Mouse (Mus musculus): ENCODE data around the gene Znrf1. TPM values are rescaled to one million over a fixed set of nuclear protein-coding genes. Genes with fewer than 3 reads are reported as not detected.

Gene Znrf1
- polyA plus RNA-seq, 1 experiment from 2014 or later: 45.6 TPM

DNA sequence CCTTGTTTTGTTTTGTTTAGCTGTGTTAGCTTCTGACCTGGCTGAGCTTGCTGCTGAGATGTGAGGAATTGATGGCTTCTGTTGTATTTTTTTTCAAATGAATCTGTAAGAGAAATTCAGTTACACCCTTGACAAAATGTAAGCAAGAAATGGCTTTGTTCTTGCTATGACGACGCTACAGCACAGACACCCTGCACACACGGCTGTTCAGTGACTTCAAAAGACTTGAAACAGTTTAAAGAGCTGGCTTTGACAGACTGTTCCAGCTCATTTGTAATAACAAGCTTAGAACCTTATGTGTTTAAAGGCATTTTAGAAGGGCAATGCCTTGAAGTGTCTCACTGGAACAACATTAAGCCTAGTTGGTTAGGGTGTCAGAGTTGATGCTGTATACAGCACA is 46.5 kb downstream of the Znrf1 start:
- 83% methylated on average over 3 of the region's 3 CpGs for WGBS
- H3K4me1 ChIP-seq (ENCODE audit: control insufficient read depth, insufficient read depth, low read length): peaks cover 4% of the 10 kb centered on the region; the same call in 1 of the 2 replicates
- no peaks in the 10 kb centered on the region for H3K36me3 ChIP-seq (ENCODE audit: control insufficient read depth, insufficient read depth, low read length)
- no peak overlapping the region for H3K9ac ChIP-seq (ENCODE audit: low read length)
- H3K9me3 ChIP-seq (ENCODE audit: control insufficient read depth, low read length): no peaks in the 10 kb centered on the region
- no peak overlapping the region for H3K4me2 ChIP-seq
- H3K4me3 ChIP-seq (ENCODE audit: low read depth, low read length): no peak overlapping the region
- no peak for ATAC-seq (ENCODE audit: low FRiP score)
- DNase-seq (ENCODE audit: low spot score, missing footprints): no peak
- no peaks in the 10 kb centered on the region for H3K27me3 ChIP-seq (ENCODE audit: control insufficient read depth, insufficient read depth, low read length)
- no peak overlapping the region for H3K27ac ChIP-seq (ENCODE audit: low read depth, low read length)

DNA sequence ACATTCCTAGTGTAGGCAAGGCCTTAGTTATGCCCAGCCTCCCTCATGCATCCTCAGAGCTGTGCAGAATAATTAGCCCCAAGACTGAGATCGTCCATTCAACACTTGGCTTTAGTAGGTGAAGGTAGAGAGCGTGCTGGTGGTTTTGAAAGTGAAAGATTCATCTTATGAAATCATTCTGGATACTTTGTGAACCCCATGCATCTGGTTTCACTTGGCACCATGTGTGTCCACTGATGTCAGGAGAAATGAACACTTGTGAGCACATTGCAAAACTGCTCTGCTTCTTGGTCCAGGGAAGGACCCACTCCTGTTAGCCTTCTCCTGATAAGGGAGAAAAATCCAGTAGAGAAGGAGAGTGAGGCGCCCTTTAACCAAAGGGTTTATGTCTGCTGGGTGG is 49.0 kb downstream of the Znrf1 start:
- H3K4me2 ChIP-seq: no peak overlapping the region
- ATAC-seq (ENCODE audit: low FRiP score): no peak
- H3K27me3 ChIP-seq (ENCODE audit: control insufficient read depth, insufficient read depth, low read length): no peaks in the 10 kb centered on the region
- H3K27ac ChIP-seq (ENCODE audit: low read depth, low read length): no peak overlapping the region
- no peak overlapping the region for H3K9ac ChIP-seq (ENCODE audit: low read length)
- no peak for DNase-seq (ENCODE audit: low spot score, missing footprints)
- H3K9me3 ChIP-seq (ENCODE audit: control insufficient read depth, low read length): no peaks in the 10 kb centered on the region
- H3K4me1 ChIP-seq (ENCODE audit: control insufficient read depth, insufficient read depth, low read length): peaks cover 4% of the 10 kb centered on the region; the same call in 1 of the 2 replicates
- no peaks in the 10 kb centered on the region for H3K36me3 ChIP-seq (ENCODE audit: control insufficient read depth, insufficient read depth, low read length)
- no peak overlapping the region for H3K4me3 ChIP-seq (ENCODE audit: low read depth, low read length)
- WGBS: 91% methylated on average over 3 of the region's 3 CpGs

DNA sequence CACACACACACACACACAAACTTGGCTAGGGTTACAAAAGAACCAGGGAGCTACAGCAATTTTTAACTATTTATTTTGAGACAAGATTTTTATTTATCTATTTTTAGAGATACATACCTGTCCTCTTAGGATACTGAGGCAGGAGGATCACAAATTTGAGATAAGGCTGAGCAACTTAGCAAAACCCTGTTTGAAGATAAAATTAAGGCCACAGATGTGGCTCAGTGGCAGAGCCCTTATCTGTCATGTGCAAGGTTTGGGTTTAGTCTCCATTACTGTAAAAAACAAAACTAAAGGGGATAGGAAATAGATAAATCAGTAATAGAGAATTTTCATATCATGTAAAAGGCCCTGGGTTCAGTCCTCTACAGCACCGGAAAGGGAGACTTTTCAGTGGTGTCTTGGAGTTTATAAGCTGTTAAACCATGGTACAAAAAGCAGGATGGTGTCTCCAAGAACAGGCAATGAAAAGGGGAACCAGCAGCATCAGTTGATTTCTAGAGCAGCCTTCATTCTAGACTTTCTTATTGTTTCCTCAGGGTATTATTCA is 51.7 kb downstream of the Znrf1 start:
- Histone ChIP-seq H3K4me2 (no peak overlapping the region), H3K27me3 (ENCODE audit: control insufficient read depth, insufficient read depth, low read length) (no peaks in the 10 kb centered on the region), H3K27ac (ENCODE audit: low read depth, low read length) (no peak overlapping the region), H3K36me3 (ENCODE audit: control insufficient read depth, insufficient read depth, low read length) (no peaks in the 10 kb centered on the region), H3K9me3 (ENCODE audit: control insufficient read depth, low read length) (no peaks in the 10 kb centered on the region), H3K9ac (ENCODE audit: low read length) (no peak overlapping the region), H3K4me1 (ENCODE audit: control insufficient read depth, insufficient read depth, low read length) (no peaks in the 10 kb centered on the region), H3K4me3 (ENCODE audit: low read depth, low read length) (no peak overlapping the region)
- WGBS: 97% methylated on average over 1 of the region's 1 CpGs
- no peak for DNase-seq (ENCODE audit: low spot score, missing footprints)
- ATAC-seq (ENCODE audit: low FRiP score): no peak

DNA sequence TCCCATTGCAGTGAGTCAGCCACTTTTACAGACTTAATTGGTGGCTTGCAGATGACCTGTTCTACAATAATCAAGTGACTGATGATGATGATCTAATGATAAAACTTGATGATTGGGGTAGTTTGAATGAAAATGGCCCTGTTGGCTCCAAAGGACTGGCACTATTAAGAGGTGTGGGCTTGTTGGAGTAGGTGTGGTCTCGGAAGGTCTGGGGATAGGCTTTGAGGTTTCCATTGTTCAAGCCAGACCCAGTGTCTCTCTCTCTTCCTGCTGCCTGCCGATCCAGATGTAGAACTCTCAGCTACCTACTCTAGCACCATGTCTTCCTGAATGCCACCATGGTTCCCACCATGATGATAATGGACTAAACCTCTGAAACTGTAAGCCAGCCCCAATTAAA is 52.4 kb downstream of the Znrf1 start:
- H3K9me3 ChIP-seq (ENCODE audit: control insufficient read depth, low read length): no peaks in the 10 kb centered on the region
- no peak overlapping the region for H3K27ac ChIP-seq (ENCODE audit: low read depth, low read length)
- no peak overlapping the region for H3K4me2 ChIP-seq
- 76% methylated on average over 2 of the region's 2 CpGs for WGBS
- H3K27me3 ChIP-seq (ENCODE audit: control insufficient read depth, insufficient read depth, low read length): no peaks in the 10 kb centered on the region
- no peaks in the 10 kb centered on the region for H3K36me3 ChIP-seq (ENCODE audit: control insufficient read depth, insufficient read depth, low read length)
- H3K4me1 ChIP-seq (ENCODE audit: control insufficient read depth, insufficient read depth, low read length): no peaks in the 10 kb centered on the region
- H3K4me3 ChIP-seq (ENCODE audit: low read depth, low read length): no peak overlapping the region
- ATAC-seq (ENCODE audit: low FRiP score): no peak
- DNase-seq (ENCODE audit: low spot score, missing footprints): no peak
- no peak overlapping the region for H3K9ac ChIP-seq (ENCODE audit: low read length)

DNA sequence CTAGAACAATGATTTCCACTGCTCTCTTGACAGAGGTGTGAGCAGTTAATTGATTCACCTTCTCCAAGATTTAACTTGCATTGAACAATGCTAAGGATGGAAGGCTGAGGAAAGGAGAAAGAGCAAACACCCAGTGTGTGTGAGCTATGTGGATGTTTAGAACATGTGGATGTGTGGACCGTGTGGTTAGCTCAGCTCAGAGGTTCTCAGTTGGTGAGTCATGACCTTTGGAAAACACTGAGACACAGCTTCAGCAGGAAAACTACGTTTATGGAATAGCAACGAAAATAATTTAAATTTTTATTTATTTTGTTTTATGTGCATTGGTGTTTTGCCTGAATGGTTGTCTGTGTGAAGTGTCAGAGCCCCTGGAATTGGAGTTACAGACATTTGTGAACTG is 54.3 kb downstream of the Znrf1 start:
- no peaks in the 10 kb centered on the region for H3K36me3 ChIP-seq (ENCODE audit: control insufficient read depth, insufficient read depth, low read length)
- H3K9me3 ChIP-seq (ENCODE audit: control insufficient read depth, low read length): no peaks in the 10 kb centered on the region
- no peak overlapping the region for H3K4me2 ChIP-seq
- DNase-seq (ENCODE audit: low spot score, missing footprints) (no peak), ATAC-seq (ENCODE audit: low FRiP score) (no peak)
- no peaks in the 10 kb centered on the region for H3K27me3 ChIP-seq (ENCODE audit: control insufficient read depth, insufficient read depth, low read length)
- H3K4me1 ChIP-seq (ENCODE audit: control insufficient read depth, insufficient read depth, low read length): no peaks in the 10 kb centered on the region
- 86% methylated on average over 3 of the region's 3 CpGs for WGBS
- no peak overlapping the region for H3K4me3 ChIP-seq (ENCODE audit: low read depth, low read length)
- H3K27ac ChIP-seq (ENCODE audit: low read depth, low read length): no peak overlapping the region
- no peak overlapping the region for H3K9ac ChIP-seq (ENCODE audit: low read length)

DNA sequence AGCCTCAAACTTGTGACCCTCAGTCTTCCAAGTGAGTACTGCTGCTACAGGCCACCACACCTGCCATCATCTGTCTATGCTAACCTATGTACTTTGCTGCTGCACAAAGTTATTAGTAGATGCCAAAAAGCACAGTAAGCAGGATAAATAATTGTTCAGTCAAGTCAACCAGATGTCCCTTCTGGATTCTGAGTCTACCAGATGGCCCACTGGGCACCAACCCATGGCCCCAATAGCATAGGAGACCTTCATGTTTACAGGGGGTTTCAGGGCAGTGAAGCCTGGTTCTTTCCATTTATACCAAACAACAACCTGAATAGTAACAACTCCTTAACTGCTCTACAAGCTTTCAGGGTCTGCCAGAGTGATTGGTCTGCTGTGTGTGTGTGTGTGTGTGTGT is 55.3 kb downstream of the Znrf1 start:
- H3K36me3 ChIP-seq (ENCODE audit: control insufficient read depth, insufficient read depth, low read length): no peaks in the 10 kb centered on the region
- no peak overlapping the region for H3K4me3 ChIP-seq (ENCODE audit: low read depth, low read length)
- no peak overlapping the region for H3K27ac ChIP-seq (ENCODE audit: low read depth, low read length)
- H3K9ac ChIP-seq (ENCODE audit: low read length): no peak overlapping the region
- no peaks in the 10 kb centered on the region for H3K27me3 ChIP-seq (ENCODE audit: control insufficient read depth, insufficient read depth, low read length)
- ATAC-seq (ENCODE audit: low FRiP score) (no peak), DNase-seq (ENCODE audit: low spot score, missing footprints) (no peak)
- no peaks in the 10 kb centered on the region for H3K9me3 ChIP-seq (ENCODE audit: control insufficient read depth, low read length)
- peaks cover under 1% of the 10 kb centered on the region; the same call in 1 of the 2 replicates for H3K4me1 ChIP-seq (ENCODE audit: control insufficient read depth, insufficient read depth, low read length)
- H3K4me2 ChIP-seq: no peak overlapping the region

DNA sequence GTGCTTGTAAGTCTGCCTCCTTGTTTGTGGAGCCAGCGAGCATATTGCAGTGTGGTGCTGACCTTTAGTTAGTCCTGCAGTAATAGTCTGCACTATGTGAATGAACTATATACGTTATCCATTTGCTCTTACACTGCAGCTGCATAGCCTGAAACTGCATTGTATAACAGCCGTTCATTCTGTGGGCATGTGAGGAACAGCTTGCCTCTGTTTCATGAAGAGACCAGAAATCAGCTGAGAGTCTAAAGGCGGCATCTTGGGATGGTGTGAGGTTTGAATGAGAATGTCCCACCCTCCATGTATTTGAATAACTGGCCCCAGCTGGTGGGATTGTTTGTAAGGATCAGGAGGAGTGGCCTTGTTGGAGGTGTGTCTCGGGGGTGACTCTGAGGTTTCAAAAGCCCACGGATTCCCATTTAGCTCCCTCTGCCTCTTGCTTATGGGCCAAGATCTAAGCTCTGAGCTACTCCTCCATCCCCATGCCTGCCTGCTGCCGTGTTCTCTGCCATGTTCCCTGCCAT is 56.6 kb downstream of the Znrf1 start:
- ATAC-seq (ENCODE audit: low FRiP score): no peak
- 77% methylated on average over 7 of the region's 7 CpGs for WGBS
- H3K9me3 ChIP-seq (ENCODE audit: control insufficient read depth, low read length): no peaks in the 10 kb centered on the region
- H3K36me3 ChIP-seq (ENCODE audit: control insufficient read depth, insufficient read depth, low read length): no peaks in the 10 kb centered on the region
- H3K9ac ChIP-seq (ENCODE audit: low read length): no peak overlapping the region
- H3K4me2 ChIP-seq: no peak overlapping the region
- DNase-seq (ENCODE audit: low spot score, missing footprints): no peak
- no peak overlapping the region for H3K4me3 ChIP-seq (ENCODE audit: low read depth, low read length)
- peaks cover 10% of the 10 kb centered on the region for H3K4me1 ChIP-seq (ENCODE audit: control insufficient read depth, insufficient read depth, low read length)
- H3K27ac ChIP-seq (ENCODE audit: low read depth, low read length): no peak overlapping the region
- H3K27me3 ChIP-seq (ENCODE audit: control insufficient read depth, insufficient read depth, low read length): no peaks in the 10 kb centered on the region

DNA sequence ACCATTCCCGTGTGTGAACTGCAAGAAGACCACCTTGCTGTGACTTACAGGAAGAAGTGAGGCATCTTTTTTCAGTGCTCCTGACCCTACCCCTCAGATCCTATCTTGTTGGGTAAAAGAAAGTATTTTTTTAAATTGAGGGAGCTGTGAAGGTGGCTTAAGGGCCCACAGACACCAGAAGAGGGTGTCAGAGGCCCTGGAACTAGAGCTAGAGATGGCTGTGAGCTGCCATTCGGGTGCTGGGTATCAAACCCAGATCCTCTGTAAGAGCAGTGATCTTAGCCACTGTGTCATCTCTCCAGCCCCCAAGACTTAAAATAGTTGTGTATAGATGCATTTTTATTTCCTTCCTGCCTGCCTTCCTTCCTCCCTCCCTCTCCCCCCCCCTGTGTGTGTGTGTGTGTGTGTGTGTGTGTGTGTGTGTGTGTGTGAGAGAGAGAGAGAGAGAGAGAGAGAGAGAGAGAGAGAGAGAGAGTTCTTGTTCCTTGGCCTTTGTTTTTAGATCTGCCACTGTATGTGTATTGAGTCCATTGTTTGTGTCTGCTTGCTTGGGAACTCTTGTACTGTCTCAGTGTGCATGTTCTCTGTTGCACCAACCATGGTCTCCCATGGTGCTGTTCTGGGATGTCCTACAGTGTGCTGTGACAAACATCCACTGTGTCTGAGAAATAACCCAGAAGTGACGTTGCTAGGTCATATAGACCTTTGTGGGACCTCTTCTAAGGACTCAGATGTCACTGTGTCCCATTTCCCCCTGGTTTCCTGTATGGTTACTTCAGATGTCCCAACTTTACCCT is 58.3 kb downstream of the Znrf1 start:
- H3K27ac ChIP-seq (ENCODE audit: low read depth, low read length): no peak overlapping the region
- H3K4me3 ChIP-seq (ENCODE audit: low read depth, low read length): no peak overlapping the region
- 86% methylated on average over 3 of the region's 3 CpGs for WGBS
- H3K27me3 ChIP-seq (ENCODE audit: control insufficient read depth, insufficient read depth, low read length): no peaks in the 10 kb centered on the region
- H3K9me3 ChIP-seq (ENCODE audit: control insufficient read depth, low read length): no peaks in the 10 kb centered on the region
- H3K4me1 ChIP-seq (ENCODE audit: control insufficient read depth, insufficient read depth, low read length): peaks cover 10% of the 10 kb centered on the region
- no peak overlapping the region for H3K4me2 ChIP-seq
- DNase-seq (ENCODE audit: low spot score, missing footprints) (no peak), ATAC-seq (ENCODE audit: low FRiP score) (no peak)
- H3K36me3 ChIP-seq (ENCODE audit: control insufficient read depth, insufficient read depth, low read length): no peaks in the 10 kb centered on the region
- no peak overlapping the region for H3K9ac ChIP-seq (ENCODE audit: low read length)

DNA sequence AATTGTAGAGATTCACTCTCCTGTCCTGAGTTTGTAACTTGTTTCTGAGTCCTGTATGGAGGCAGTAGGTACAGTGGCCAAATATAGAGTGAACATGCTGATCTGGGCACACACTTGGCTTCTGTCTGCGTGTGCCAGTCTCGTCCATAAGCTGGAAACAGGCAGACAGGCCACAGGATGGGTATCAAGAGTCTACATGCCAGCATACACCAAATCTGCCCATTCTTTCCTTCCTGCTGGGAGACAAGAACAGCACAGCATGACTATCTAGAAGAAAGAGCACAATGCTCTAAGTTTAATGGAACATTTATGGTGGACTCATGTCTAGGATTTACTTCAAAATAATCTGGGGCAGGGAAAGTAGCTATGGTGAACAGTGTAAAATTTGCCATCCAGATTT is 59.1 kb downstream of the Znrf1 start:
- Histone ChIP-seq H3K27ac (ENCODE audit: low read depth, low read length) (no peak overlapping the region), H3K9ac (ENCODE audit: low read length) (no peak overlapping the region), H3K4me1 (ENCODE audit: control insufficient read depth, insufficient read depth, low read length) (peaks cover 10% of the 10 kb centered on the region), H3K36me3 (ENCODE audit: control insufficient read depth, insufficient read depth, low read length) (no peaks in the 10 kb centered on the region), H3K9me3 (ENCODE audit: control insufficient read depth, low read length) (no peaks in the 10 kb centered on the region), H3K4me2 (no peak overlapping the region), H3K27me3 (ENCODE audit: control insufficient read depth, insufficient read depth, low read length) (no peaks in the 10 kb centered on the region), H3K4me3 (ENCODE audit: low read depth, low read length) (no peak overlapping the region)
- ATAC-seq (ENCODE audit: low FRiP score) (no peak), DNase-seq (ENCODE audit: low spot score, missing footprints) (no peak)
- WGBS: 97% methylated on average over 2 of the region's 2 CpGs
